Mouse (Mus musculus) gastrocnemius, postnatal 25 days (tissue): ENCODE measurements around the gene Cd164. TPM values are rescaled to one million over a fixed set of nuclear protein-coding genes. Genes with fewer than 3 reads are reported as not detected.

Experiments used
- DNase-seq: peaks from one replicate; pipeline ENCODE4 v3.0.0; 2022
- total RNA-seq, 2 experiments: library from RNA; stranded (reverse); gene quantifications; 1 replicate in 1 of 2; 2 replicates in 1 of 2; pipeline ENCODE4 v1.2.3; 2021

The Cd164 gene
- total RNA-seq, 2 experiments from 2014 or later, result 114 to 119 TPM

- no peak for DNase-seq
These were observed 28.1 kb upstream of the Cd164 start for GRCm38 (mm10) chr10:41491111-41491510.

- peak; percentile 69 for DNase-seq
These were observed 18.3 kb upstream of the Cd164 start for GRCm38 (mm10) chr10:41500941-41501340.

GRCm38 (mm10) chr10:41504996-41505395 lies 14.2 kb upstream of the Cd164 start:
- DNase-seq, result no peak

- peak; percentile 48 for DNase-seq
These were observed 13.8 kb upstream of the Cd164 start for GRCm38 (mm10) chr10:41505446-41505845.

- DNase-seq, result no peak
These were observed 10.1 kb upstream of the Cd164 start for GRCm38 (mm10) chr10:41509160-41509559.

GRCm38 (mm10) chr10:41514301-41514700 lies 4.9 kb upstream of the Cd164 start:
- no peak for DNase-seq

GRCm38 (mm10) chr10:41514921-41515320 lies 4.3 kb upstream of the Cd164 start:
- DNase-seq, result no peak

- DNase-seq, result peak; percentile 77
These were observed 670 bp upstream of the Cd164 start for GRCm38 (mm10) chr10:41518508-41518980.

- DNase-seq, result no peak
These were observed 611 bp downstream of the Cd164 start for GRCm38 (mm10) chr10:41519640-41520409.

- DNase-seq, result no peak
These were observed 1.1 kb downstream of the Cd164 start for GRCm38 (mm10) chr10:41520410-41520673.

GRCm38 (mm10) chr10:41523386-41523785 lies 4.2 kb downstream of the Cd164 start:
- DNase-seq, result no peak

GRCm38 (mm10) chr10:41525696-41526095 lies 6.5 kb downstream of the Cd164 start:
- DNase-seq, result no peak

- DNase-seq, result no peak
These were observed 10.8 kb downstream of the Cd164 start for GRCm38 (mm10) chr10:41529972-41530371.

- no peak for DNase-seq
These were observed 16.8 kb downstream of the Cd164 start for GRCm38 (mm10) chr10:41535991-41536390.

- no peak for DNase-seq
These were observed 17.5 kb downstream of the Cd164 start for GRCm38 (mm10) chr10:41536714-41537113.

GRCm38 (mm10) chr10:41537226-41537982 lies 18.2 kb downstream of the Cd164 start:
- no peak for DNase-seq

- DNase-seq, result no peak
These were observed 18.7 kb downstream of the Cd164 start for GRCm38 (mm10) chr10:41537983-41538330.

GRCm38 (mm10) chr10:41538986-41539385 lies 19.8 kb downstream of the Cd164 start:
- no peak for DNase-seq

GRCm38 (mm10) chr10:41542057-41542456 lies 22.8 kb downstream of the Cd164 start:
- DNase-seq, result no peak

- DNase-seq, result no peak
These were observed 24.2 kb downstream of the Cd164 start for GRCm38 (mm10) chr10:41543439-41543838.

- no peak for DNase-seq
These were observed 24.6 kb downstream of the Cd164 start for GRCm38 (mm10) chr10:41543844-41544243.

- no peak for DNase-seq
These were observed 25.4 kb downstream of the Cd164 start for GRCm38 (mm10) chr10:41544481-41545190.

GRCm38 (mm10) chr10:41545224-41545755 lies 26.1 kb downstream of the Cd164 start:
- no peak for DNase-seq
